ENCODE assay signal across 8 mouse cellular contexts in the genomic region with DNA sequence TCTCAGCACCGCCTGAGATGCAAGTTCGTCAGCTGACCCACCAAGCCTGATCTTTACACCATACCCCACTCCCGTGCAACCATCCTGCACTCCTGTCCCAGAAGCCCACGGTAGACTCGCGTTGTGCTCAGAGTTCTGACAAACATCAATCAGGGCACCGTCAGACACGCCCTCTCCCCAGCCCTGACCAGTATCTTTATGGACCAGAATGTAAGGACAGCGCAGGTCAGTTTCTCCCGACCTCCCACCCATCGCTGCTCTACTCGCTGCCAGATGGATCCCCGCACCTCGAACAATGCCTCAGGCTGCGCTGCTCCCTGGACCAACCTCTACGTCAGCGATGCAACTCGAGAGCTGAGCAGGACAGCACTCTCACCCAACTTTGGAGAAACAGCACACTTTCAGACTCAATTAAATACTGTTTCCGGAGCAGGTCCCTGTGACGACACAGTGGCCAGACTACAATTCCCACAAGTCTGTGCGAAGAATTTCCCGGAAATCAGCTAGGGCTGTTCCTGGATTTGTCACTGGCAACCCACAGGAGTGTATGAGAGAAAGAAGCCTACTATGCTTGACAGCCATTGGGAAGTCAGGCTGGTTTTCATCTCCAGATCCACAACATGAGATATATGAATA. TPM values are rescaled to one million over a fixed set of nuclear protein-coding genes. Genes with fewer than 3 reads are reported as not detected.
A peak's percentile ranks its signal among the peaks of the same experiment; 100 is the strongest.
DNase-seq lines count a peak whose midpoint lies in the region; ATAC-seq lines count a peak whose summit lies in the region.

Gene Zfp58, minus strand, starts transcription at position 472 of the 636 bp plus-strand sequence.

- H3K9me3 ChIP-seq in lung, embryonic 16.5 days (ENCODE audit: control insufficient read depth, low read length), result no peaks in the 10 kb centered on the region

- H3K9ac ChIP-seq in lung, embryonic 16.5 days (ENCODE audit: low read length), result peak within 1 kb of the TSS; percentile 76

- H3K4me1 ChIP-seq in lung, embryonic 16.5 days (replicated peaks; ENCODE audit: control insufficient read depth, insufficient read depth, low read length), result peaks cover 5% of the 10 kb centered on the region

- WGBS in lung, embryonic 16.5 days, result under 1% methylated on average over 22 of the region's 22 CpGs

- peak; percentile 89 for DNase-seq in MEL-GATA-1-ER (ENCODE audit: extremely low read depth, low read depth)
- DNase-seq in cerebellum, adult 8-10 months, result peak; percentile 75
- peak; percentile 85 for DNase-seq in forelimb bud, embryonic 11.5 days (ENCODE audit: low read depth, low spot score)
- peak; percentile 77 for DNase-seq in layer of hippocampus, adult 9-10 months (ENCODE audit: low spot score)
- peak; percentile 31 for DNase-seq in ovary, postnatal 10 days (ENCODE audit: low spot score)
- DNase-seq in thymus, postnatal 10 days (ENCODE audit: low spot score in 2 of 2), result peak; percentile 71 to 74

- peak within 1 kb of the TSS; percentile 86 for H3K4me3 ChIP-seq in lung, embryonic 16.5 days (ENCODE audit: low read length)

- H3K27me3 ChIP-seq in lung, embryonic 16.5 days (ENCODE audit: control insufficient read depth, insufficient read depth, low read depth, low read length), result no peaks in the 10 kb centered on the region

- H3K36me3 ChIP-seq in lung, embryonic 16.5 days (ENCODE audit: control insufficient read depth, insufficient read depth, low read length), result peaks cover 2% of the 10 kb centered on the region; the same call in 1 of the 2 replicates

- H3K4me2 ChIP-seq in lung, embryonic 16.5 days (ENCODE audit: low read depth, low read length), result peak within 1 kb of the TSS; percentile 76

- ATAC-seq in hematopoietic stem cell, adult 5-6 weeks (replicated peaks in 1 of 2; ENCODE audit: insufficient read depth in 1 of 2, low FRiP score in 2 of 2, low TSS enrichment in 1 of 2, low read depth in 1 of 2, poor library complexity in 2 of 2, severe bottlenecking in 2 of 2), result peak; percentile 96 to 98
- peak; percentile 97 for ATAC-seq in lung, embryonic 16.5 days (ENCODE audit: low read depth)

- no peak within 1 kb of the TSS for H3K27ac ChIP-seq in lung, embryonic 16.5 days (ENCODE audit: low read length)

RNA-seq across cellular contexts. Expression of gene Zfp58, which starts in this region (rescaled TPM):
- total RNA-seq in hematopoietic stem cell, adult 5-6 weeks (2017), result 9.8 and 22.2 TPM in 2 replicates
- polyA plus RNA-seq in lung, embryonic 16.5 days (2015; fragmentation: Nextera tagmentation; extraction: Ambion mirVana), result 13.3 and 14.9 TPM in 2 replicates

Comparison
In these comparisons a context has a peak if more than half of its experiments do, and no peak if none do; other contexts are left out.
1. DNase-seq: peak in every context shown above with its lines; median percentile 89 in MEL-GATA-1-ER; 85 in forelimb bud, embryonic 11.5 days; 77 in layer of hippocampus, adult 9-10 months; 75 in cerebellum, adult 8-10 months; 72 in thymus, postnatal 10 days; 31 in ovary, postnatal 10 days.